Mouse (Mus musculus): ENCODE data around the gene Sec63. TPM values are rescaled to one million over a fixed set of nuclear protein-coding genes. Genes with fewer than 3 reads are reported as not detected.

Sec63 gene
- total and polyA plus RNA-seq, 2 experiments from 2014 or later: 13.7 to 13.9 TPM

DNA sequence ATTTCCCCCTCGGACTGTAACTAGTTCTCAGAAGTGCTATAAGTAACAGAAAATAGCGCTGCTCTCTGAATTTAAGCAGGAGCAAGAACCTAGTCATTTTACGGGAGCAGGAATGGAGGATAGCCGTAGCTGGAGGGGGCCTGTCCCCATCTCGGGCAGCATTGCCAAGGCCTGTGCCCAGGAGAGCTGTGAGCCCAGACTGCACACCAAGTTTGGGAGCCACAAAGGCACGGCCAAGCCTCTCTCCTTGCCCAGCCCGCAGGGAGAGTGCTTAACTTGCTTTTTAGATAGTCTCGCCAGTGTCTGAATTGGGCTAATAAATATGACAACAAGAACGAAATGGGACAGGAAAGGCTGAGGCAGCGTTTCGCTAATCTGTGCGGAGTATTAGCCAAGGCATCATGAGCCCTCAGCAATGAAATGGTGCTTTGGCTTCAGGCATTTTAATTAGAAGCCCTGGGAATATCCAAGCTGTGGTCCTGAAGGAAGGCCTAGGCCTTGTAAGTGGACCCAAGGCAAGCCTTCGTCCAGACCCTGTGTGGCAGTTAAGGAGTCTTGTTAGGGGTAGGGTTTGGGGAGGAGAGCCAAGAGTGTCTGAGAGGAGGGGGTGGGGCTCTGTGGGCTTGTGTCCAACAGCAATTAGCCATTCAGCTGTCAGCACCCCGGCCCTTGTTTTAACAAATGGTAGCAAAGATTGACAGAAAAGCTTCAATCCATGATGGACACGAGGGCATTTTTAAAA lies 111.1 kb downstream of the Sec63 start:
- H3K9ac ChIP-seq (replicated peaks; ENCODE audit: low read length): no peak overlapping the region
- H3K27me3 ChIP-seq (ENCODE audit: insufficient read depth, low read length): no peaks in the 10 kb centered on the region
- no peak overlapping the region for H3K4me2 ChIP-seq (ENCODE audit: low read depth, low read length)
- 46% methylated on average over 15 of the region's 15 CpGs for WGBS
- no peak overlapping the region for H3K4me3 ChIP-seq (ENCODE audit: low read length)
- no peaks in the 10 kb centered on the region for H3K36me3 ChIP-seq (ENCODE audit: insufficient read depth, low read length)
- H3K4me1 ChIP-seq (ENCODE audit: insufficient read depth, low read length): peaks cover 14% of the 10 kb centered on the region; the same call in 1 of the 2 replicates
- H3K27ac ChIP-seq: 0 out of 2 replicates have a peak overlapping the region, but pooled peaks have one; percentile 32
- DNase-seq (ENCODE audit: low spot score): peak; percentile 38
- peak; percentile 63 for ATAC-seq
- no peaks in the 10 kb centered on the region for H3K9me3 ChIP-seq (ENCODE audit: low read length)
- no peak for TF ChIP-seq CTCF (IDR thresholded peaks at IDR 0.05; ENCODE audit: low read depth)

DNA sequence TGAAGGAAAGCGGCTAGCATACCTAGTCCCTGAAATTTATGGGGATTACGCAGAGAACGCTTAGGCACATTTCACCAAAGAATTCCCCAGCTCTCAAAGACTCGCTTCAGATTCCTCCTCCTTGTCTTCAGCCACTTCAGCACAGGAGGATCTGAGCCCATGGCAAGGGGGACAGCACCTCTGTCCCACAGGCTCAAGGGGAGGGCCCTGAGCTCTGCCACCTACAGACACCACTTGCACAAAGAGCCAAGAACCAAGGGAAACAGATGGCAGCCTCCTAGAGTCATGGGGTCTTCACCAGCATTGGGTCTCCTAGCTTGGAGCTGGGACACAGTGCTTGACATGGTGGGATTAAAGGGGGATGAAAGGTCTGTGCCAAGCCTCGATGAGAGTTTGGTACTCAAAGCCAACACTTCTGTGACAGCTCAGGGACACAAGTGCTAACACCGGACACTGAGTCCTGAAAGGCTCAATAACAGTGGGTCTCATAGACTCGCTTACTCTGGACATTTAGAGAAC lies 111.8 kb downstream of the Sec63 start:
- DNase-seq (ENCODE audit: low spot score) (no peak), ATAC-seq (no peak)
- H3K27ac ChIP-seq: peak overlapping the region; percentile 20; the same call in 1 of the 2 replicates
- no peak overlapping the region for H3K4me2 ChIP-seq (ENCODE audit: low read depth, low read length)
- H3K4me1 ChIP-seq (ENCODE audit: insufficient read depth, low read length): peaks cover 14% of the 10 kb centered on the region; the same call in 1 of the 2 replicates
- no peaks in the 10 kb centered on the region for H3K27me3 ChIP-seq (ENCODE audit: insufficient read depth, low read length)
- WGBS: 71% methylated on average over 7 of the region's 7 CpGs
- TF ChIP-seq CTCF (IDR thresholded peaks at IDR 0.05; ENCODE audit: low read depth): no peak
- H3K9me3 ChIP-seq (ENCODE audit: low read length): no peaks in the 10 kb centered on the region
- H3K9ac ChIP-seq (replicated peaks; ENCODE audit: low read length): no peak overlapping the region
- no peaks in the 10 kb centered on the region for H3K36me3 ChIP-seq (ENCODE audit: insufficient read depth, low read length)
- H3K4me3 ChIP-seq (ENCODE audit: low read length): no peak overlapping the region

DNA sequence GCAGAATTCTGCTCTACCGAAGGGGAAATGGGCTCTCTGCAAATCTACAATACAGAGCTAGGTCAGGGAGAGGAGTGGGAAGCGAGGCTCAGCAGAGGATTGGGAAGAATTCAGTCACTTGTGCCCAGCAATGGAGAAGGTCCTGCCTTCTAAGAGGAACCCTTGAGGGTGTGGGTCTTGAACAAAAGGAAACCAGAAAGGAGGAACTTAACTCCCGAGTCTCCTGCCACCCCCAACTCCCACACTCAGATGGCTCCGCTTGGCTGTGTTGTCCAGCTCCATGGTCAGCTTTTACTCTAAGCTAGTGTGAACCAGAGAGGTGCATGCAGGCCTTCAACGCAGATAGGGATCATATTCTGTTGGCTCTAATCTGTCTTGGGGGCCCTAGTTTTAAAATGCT lies 114.9 kb downstream of the Sec63 start:
- Histone ChIP-seq H3K36me3 (ENCODE audit: insufficient read depth, low read length) (no peaks in the 10 kb centered on the region), H3K4me3 (ENCODE audit: low read length) (no peak overlapping the region), H3K9ac (replicated peaks; ENCODE audit: low read length) (no peak overlapping the region), H3K4me1 (ENCODE audit: insufficient read depth, low read length) (peaks cover 14% of the 10 kb centered on the region; the same call in 1 of the 2 replicates), H3K27ac (no peak overlapping the region), H3K9me3 (ENCODE audit: low read length) (no peaks in the 10 kb centered on the region), H3K27me3 (ENCODE audit: insufficient read depth, low read length) (no peaks in the 10 kb centered on the region), H3K4me2 (ENCODE audit: low read depth, low read length) (no peak overlapping the region)
- ATAC-seq (no peak), DNase-seq (ENCODE audit: low spot score) (no peak)
- no peak for TF ChIP-seq CTCF (IDR thresholded peaks at IDR 0.05; ENCODE audit: low read depth)
- 79% methylated on average over 5 of the region's 5 CpGs for WGBS

DNA sequence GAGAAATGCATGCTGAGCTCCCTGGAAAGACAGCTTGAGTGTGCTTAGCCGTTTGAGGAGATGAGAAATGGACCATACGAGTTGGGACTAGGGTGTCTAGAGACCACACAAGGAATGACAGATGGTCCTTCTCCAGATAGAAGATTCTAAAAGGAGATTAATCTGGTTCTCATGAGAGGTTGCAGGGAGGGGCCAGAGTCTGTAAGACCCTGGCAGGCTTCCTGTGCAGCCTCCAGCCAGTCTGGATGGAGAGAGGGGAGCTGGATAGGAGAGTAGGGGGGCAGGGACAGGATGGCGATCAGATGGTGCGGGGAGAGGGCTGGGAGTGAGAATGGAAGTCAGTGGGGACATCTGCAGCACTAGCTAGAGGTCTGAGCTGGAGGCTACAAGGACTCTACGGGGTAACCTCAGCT lies 118.0 kb downstream of the Sec63 start:
- ATAC-seq: peak; percentile 70
- Histone ChIP-seq H3K9me3 (ENCODE audit: low read length) (no peaks in the 10 kb centered on the region), H3K27ac (no peak overlapping the region), H3K4me2 (ENCODE audit: low read depth, low read length) (no peak overlapping the region), H3K36me3 (ENCODE audit: insufficient read depth, low read length) (no peaks in the 10 kb centered on the region), H3K27me3 (ENCODE audit: insufficient read depth, low read length) (no peaks in the 10 kb centered on the region), H3K4me3 (ENCODE audit: low read length) (no peak overlapping the region), H3K9ac (replicated peaks; ENCODE audit: low read length) (no peak overlapping the region), H3K4me1 (ENCODE audit: insufficient read depth, low read length) (no peaks in the 10 kb centered on the region)
- no peak for TF ChIP-seq CTCF (IDR thresholded peaks at IDR 0.05; ENCODE audit: low read depth)
- 47% methylated on average over 5 of the region's 5 CpGs for WGBS
- DNase-seq (ENCODE audit: low spot score): peak; percentile 44

- WGBS: 69% methylated on average over 5 of the region's 5 CpGs
- Histone ChIP-seq H3K4me1 (ENCODE audit: insufficient read depth, low read length) (no peaks in the 10 kb centered on the region), H3K27ac (no peak overlapping the region), H3K9ac (replicated peaks; ENCODE audit: low read length) (no peak overlapping the region), H3K4me2 (ENCODE audit: low read depth, low read length) (no peak overlapping the region), H3K9me3 (ENCODE audit: low read length) (no peaks in the 10 kb centered on the region), H3K4me3 (ENCODE audit: low read length) (no peak overlapping the region), H3K27me3 (ENCODE audit: insufficient read depth, low read length) (no peaks in the 10 kb centered on the region), H3K36me3 (ENCODE audit: insufficient read depth, low read length) (no peaks in the 10 kb centered on the region)
- DNase-seq (ENCODE audit: low spot score) (no peak), ATAC-seq (no peak)
- no peak for TF ChIP-seq CTCF (IDR thresholded peaks at IDR 0.05; ENCODE audit: low read depth)
Observed at GRCm38 (mm10) chr10:42879682-42880081, 118.4 kb downstream of the Sec63 start.

Other genes with a start within 250 kb of the Sec63 start
- gene Nr2e1, start 177.9 kb upstream of the Sec63 start, total RNA-seq (2014; rRNA removed): 0.10 TPM in 1 of 2 replicates, not detected in the other
- not detected in 2 replicates for gene Nr2e1, start 177.9 kb upstream of the Sec63 start, polyA plus RNA-seq (2015; fragmentation: Nextera tagmentation; extraction: Ambion mirVana)
- 37.0 and 43.1 TPM in 2 replicates for gene Ostm1, start 177.7 kb upstream of the Sec63 start, total RNA-seq (2014; rRNA removed)
- 36.8 and 39.2 TPM in 2 replicates for gene Ostm1, start 177.7 kb upstream of the Sec63 start, polyA plus RNA-seq (2015; fragmentation: Nextera tagmentation; extraction: Ambion mirVana)
- 16.4 and 21.1 TPM in 2 replicates for gene Scml4, start 98.9 kb downstream of the Sec63 start, total RNA-seq (2014; rRNA removed)
- gene Scml4, start 98.9 kb downstream of the Sec63 start, polyA plus RNA-seq (2015; fragmentation: Nextera tagmentation; extraction: Ambion mirVana): 4.9 and 7.0 TPM in 2 replicates

Measured in hindbrain, postnatal 0 days (tissue).